Mouse (Mus musculus): Measurements from ENCODE around the gene Olfr194.

- TF ChIP-seq POLR2AphosphoS2 (IDR thresholded peaks at IDR 0.05; ENCODE audit: insufficient read length, low read depth) (no peak), POLR2A (IDR thresholded peaks at IDR 0.05; ENCODE audit: insufficient read length, low read depth) (no peak), MYOD1 (IDR thresholded peaks at IDR 0.05; ENCODE audit: control insufficient read depth in 1 of 3, insufficient read length in 2 of 3, low read depth in 2 of 3) (no peak), MAX (IDR thresholded peaks at IDR 0.05; ENCODE audit: low read depth) (no peak)
Observed at GRCm38 (mm10) chr16:59071755-59072154, 49.1 kb downstream of the Olfr194 start.
